Mouse (Mus musculus) A20 (cell line): Measurements from ENCODE around the gene Efr3b.
A peak's percentile ranks its signal among the peaks of the same experiment; 100 is the strongest.

ENCODE experiments used
- DNase-seq: peaks from one replicate; pipeline ENCODE4 v3.0.0-alpha.2; 2011; ENCODE audit warnings: low read depth, low spot score

Gene Efr3b

DNA sequence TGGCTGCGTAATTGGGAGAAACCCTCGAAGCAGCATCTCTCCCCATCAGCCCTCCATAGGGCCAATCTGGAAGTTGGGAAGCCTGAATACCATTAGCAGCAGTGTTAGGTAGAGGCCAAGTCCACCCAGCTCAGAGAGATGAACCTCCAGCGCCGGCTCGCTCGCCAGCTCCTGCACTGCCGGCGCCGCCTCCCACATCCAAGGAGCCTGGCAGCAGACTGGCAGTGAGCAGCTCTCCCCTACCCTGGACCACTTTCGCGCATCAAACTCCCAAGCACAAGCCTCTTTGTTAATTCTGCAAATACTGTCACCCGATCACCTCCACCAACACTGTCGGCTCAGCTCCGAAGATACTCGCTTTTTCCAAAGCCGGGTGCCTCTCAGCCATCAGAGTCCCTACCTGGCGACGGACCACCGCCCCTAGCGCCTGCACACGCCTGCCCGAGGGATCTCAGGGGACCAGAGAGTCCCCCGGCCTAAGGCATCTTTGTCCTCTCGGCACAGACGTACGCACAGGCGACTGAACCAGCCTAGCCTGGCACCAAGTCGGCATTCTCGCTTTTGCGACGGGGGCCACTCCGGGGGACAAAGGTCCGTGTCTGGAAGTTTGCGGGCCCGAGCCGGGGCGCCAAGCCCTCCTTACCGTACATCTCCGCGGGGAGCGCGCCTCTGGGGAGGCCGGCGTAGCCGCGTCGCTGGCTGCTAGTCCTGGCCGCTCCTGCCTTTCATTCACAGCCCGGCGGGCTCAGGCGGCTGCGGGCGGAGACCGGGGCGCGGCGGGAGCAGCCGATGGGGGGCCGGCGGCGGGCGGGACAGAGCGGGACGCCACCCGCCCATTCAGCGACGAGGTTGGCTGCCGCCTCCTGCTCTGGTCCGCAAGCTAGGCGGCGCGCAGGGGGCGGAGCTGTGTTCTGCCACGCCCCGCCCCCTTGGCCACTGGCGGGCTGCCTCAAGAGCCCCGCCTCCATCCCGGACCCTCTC, at the start of gene Efr3b:
Gene Efr3b, minus strand, starts transcription at position 855 of the 981 bp plus-strand sequence.
- peak; percentile 89 for DNase-seq

DNA sequence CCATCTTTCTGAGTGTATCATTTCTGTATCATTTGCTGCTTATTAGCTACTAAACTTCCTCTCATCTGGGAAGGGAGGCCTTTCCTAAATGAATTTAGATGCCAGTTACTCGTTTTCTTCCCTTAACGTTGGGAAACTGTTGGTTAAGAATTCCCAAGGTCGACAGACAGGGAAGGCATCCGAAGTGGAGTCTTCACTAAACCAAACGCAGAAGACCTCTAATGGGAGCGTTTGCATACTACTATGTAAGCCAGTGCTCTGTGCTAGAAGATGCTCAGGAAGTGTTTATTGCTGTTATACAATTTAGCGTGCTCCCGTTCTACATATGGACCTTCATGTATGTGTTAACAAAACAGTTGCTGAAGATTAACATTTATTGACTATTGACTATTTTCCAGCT, 44.7 kb upstream of the Efr3b start:
- peak; percentile 17 for DNase-seq

DNA sequence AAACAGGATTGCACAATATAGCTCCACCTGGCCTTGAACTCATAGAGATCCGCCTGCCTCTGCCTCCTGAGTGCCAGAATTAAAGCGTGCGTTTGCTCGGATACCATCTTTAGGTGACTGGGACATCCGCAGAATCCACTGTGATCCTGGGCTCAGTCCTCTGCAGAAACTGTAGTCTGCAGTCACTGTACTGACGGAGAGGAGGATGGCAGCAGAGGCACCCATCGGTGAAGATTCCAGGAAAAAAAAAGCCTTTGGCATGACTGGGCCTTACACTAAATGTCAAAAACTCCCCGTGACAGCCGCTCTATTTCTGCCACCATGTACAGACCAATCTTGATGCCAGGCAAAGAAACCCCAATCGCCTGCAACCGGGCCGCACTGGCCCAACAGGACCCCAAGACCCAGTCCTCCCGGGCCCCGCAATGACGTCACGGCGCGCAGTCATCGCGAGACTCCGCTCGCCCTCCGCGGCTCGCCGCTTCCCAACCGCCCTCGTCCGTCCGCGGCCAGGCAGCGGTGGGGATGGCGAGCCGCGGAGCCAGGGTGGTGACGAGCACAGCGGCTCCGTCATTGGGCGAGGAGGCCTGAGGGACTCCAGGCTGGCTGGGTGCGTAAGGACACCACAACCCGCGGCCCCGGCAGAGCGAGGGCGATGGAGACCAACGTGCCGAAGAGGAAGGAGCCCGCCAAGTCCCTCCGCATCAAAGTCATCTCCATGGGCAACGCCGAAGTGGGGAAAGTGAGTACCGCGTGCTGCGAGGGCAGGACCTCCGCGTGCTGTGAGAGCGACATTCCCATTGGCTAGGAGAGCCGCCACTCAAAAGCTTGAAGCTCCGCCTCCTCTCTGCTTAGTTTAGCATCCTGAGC, 43.7 kb upstream of the Efr3b start, which contains the start of gene Dnajc27:
Gene Dnajc27, plus strand, starts transcription at position 452 of the 870 bp plus-strand sequence.
- DNase-seq: peak; percentile 98

DNA sequence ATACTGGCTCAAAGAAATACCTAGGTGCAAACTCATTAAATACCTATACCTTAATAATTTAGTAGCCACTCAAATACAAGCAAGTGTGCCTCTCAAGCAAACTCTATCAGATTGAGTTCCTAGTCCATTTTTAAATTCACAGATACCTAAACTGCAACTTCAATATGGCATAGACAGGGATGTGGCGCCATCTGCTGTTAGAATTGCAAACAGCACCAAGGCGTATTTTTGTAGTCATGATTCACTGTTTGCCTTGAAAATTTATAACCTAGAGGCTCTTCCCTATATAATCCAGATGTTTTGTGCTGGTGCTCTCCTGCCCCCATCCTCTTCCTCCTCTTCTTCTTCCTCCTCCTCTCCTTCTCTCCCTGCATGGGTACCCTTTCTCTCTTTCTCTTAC, 41.6 kb upstream of the Efr3b start:
- peak; percentile 73 for DNase-seq

DNA sequence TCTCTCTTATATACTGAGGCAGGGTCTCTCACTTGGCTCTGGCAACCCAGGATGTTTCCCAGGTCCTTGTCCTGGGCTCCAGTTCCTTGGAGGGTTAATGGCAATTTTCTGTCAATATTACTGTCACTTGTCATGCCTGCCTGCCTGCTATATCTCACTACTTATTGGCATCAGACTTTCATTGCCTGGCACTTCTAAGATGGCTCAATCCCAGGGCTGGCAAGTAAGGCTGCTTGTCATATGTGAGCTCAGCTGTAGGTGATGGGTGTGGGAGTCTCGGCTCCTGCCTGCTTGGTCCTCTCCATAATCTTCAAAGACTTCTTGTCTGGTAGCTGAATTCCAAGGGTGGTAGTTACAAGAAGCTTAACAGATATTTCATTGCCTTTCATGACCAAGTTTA, 39.4 kb upstream of the Efr3b start:
- no peak for DNase-seq

DNA sequence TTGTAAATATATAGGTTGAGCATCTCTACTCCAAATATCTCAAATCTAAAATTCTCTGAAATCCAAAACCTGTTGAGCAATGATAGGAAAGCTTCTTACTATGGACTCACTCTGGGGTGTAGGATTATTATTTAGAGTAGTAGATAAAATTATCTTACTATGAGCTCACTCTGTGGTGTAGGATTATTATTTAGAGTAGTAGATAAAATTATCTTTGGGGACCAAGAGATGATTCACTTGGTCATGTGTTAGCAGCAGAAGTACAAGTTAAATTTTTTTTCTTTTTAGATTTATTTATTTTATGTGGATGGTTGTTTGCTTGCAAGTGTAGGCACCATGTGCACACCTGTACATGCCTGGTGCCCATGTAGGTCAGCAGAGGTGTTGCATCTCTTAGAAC, 37.7 kb upstream of the Efr3b start:
- no peak for DNase-seq

DNA sequence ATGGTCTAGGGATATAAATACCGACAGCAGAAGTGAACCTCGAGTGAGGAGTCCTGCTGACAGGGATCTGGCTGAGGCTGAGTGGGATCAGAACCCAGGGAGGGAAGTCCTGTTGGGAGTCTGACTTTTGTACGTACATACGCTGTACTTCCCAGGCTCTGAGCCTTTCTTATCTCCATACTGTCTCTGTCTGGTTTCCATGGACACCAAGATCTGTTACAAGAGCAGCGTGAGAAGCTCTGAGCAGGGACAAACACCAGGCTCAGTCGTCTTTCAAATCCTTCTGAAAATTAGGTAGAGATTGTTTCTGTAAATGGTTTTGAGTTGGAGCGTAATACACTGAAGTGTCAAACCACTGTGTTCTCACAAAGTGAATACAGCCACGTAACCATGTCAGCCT, 36.7 kb upstream of the Efr3b start:
- no peak for DNase-seq

DNA sequence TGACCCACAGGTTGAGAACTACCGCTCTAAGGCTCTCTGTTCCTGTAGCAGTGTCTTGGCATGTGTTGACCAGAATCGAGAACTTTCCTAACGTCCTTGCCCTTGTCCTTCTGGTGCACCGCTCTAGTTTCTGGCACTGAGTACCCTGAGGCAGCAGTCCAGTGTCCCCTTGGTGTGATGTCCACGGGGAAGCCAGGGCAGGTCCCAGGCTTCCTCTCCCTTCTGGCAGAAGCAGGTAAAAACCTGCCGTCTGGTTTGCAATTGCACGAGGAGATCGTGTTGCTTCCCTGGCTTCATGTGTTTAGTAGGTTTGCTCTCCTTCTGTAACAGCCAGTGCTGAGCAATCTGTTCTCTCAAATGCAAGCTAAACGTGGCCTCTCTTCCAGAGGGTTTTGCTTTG, 33.0 kb upstream of the Efr3b start:
- DNase-seq: no peak

DNA sequence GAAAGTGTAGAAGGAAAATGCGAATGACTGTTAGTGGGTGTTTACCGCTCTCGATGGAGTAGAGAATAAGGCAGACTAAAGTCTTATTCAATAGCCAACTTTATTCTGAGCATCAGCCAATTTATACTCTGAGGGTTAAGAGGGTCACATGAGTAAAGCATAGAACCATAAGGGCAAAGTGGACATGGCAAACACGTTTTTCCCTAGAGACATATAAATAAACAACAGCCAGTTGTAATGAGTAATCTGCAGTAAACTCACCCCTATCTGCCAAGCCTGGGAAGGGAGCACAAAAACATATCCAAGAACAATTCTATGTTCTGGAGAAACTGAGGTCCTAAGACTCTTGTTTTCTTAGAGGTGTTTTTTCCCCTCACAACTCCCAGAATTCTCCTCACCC, 29.8 kb upstream of the Efr3b start:
- DNase-seq: no peak

DNA sequence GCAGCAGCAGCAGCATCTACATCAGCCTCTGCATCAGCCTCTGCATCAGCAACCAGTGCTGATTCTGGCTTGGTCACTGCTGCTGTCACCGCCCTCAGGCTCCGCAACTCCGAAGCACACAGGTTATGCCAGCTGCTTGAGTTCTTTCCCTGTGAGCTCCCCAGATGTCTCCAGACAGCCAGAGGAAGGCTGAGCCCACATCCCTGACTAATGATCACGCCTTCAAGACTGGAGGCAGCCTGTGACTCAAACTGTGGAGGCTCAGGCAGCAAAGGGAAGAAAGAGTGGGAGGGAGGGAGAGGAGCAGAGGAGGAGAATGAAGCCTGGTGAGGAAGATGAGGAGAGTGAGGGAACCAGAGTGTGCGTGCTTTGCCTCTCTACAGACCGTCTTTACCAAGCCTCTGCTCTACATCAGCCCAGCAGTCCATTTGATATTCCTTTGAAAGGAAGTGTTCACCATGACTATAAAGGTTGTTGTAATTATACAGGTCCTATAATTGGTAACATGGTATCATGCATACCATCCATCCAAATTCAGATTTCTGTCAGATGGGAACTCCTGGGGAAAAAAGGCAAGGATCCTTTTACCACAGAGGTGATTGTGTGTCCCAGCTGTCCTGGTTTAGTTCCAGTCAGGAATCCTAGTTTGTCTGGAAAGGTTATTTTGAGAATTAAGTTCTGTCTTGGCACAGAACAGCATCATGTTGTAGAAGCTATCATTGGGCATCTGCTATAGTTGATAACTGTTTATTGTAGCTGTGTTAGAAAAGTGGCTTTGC, 28.2 kb upstream of the Efr3b start:
- DNase-seq: no peak

DNA sequence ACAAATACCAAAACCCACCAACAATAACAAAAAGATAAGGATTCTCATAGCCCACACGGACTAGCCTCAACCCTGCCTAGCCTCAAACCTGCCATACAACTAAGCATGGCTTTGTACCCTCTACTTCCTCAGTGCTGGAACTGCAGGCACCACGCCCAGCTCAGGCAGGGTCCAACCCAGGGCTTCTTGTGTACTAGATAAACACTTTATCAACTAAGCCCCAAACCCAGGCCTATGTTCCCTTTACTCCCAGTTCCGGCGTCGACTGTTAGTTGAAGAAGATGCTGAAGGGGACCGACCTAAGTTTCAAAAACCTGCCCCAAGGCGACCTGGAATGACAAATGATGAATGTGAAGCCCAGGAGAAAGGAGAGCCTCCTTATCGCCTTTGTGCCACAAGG, 27.2 kb upstream of the Efr3b start:
- DNase-seq: no peak

DNA sequence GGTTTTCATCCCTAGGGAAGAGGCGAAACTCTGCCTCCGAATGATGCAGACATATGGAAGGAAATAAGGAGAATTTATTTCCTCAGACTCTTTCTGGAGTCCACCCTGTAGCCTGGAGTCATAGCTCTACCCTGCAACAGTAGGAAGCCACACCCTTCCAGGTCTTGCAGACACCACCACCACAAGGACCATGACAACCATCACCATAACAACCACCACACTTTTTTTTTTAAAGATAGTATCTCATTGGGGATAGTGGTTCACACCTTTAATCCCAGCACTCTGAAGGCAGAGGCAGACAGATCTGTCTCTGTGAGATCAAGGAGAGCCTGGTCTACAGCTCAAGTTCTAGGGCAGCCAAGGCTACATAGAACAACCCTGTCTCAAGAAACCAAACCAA, 26.8 kb upstream of the Efr3b start:
- no peak for DNase-seq

DNA sequence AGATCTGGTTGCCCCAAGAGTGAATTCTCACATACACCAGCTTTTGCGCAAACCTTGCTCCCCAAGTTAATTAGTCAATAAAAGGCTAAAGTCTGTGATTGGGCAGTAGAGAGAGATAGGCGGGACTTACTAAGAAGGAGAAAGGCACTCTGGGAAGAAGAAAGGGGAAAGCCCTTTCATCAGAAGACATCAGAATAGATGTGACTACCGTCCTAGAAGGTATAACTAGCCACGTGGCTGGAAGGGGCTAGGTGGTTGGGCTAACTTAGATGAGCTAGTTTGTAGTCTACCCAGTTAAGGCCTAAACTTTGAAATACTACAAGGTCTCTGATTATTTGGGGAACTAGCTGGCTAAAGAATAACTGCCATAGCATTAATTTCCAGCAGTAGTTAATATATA, 21.0 kb upstream of the Efr3b start:
- no peak for DNase-seq

DNA sequence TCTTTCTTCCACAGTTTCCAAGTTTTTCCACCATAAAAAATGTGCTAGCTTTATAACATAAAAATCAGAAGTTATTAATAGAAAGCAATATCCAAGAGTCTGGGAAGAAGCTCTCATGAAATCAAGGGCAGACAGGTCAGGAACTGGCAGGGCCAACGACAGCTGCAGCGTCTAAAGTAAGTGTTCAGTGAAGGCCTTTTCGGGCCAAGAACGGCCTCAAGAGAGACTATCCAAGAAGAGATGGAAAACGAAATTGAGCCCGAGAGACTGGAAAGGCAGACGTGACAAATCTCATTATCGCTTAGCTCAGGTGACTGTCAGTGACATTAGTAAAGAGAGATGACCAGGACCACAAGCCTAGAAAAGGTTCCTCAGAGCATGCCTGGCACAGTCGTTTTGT, 19.6 kb upstream of the Efr3b start:
- no peak for DNase-seq

DNA sequence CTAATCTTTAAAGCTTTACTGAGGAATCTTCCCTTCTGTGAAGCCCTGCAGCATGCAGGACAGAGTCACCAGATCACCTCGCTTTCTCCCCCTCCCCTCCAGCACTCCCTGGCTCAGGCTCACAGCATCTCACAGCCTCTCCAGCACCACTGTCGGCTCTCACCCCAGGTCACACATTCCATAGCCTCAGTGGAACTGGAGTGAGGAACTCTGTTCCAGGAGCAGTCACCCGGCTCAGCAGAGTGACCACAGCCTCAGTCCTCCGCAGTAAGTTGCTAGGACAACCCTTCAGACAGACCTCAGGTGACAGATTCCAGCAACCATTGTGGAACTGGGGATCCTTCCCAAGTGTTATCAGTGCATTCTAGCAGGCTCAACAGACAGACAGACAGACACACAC, 16.1 kb upstream of the Efr3b start:
- no peak for DNase-seq

DNA sequence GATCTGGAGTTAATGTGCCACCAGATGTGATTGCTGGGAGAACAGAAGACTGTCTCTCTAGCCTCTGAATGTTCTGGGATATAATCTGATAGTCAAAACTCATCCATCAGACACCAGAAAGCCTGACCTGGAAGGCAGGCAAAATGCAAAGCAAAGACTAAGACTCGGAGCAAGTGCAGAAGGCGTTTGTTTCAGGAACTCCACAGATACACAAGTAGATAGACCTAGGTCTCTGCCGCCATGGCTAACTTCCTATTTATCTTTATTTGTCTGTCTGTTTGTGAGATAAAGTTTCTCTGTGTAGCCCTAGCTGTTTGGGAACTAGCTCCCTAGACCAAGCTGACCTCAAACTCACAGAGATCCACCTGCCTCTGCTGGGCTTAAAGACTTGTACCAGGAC, 14.9 kb upstream of the Efr3b start:
- no peak for DNase-seq

DNA sequence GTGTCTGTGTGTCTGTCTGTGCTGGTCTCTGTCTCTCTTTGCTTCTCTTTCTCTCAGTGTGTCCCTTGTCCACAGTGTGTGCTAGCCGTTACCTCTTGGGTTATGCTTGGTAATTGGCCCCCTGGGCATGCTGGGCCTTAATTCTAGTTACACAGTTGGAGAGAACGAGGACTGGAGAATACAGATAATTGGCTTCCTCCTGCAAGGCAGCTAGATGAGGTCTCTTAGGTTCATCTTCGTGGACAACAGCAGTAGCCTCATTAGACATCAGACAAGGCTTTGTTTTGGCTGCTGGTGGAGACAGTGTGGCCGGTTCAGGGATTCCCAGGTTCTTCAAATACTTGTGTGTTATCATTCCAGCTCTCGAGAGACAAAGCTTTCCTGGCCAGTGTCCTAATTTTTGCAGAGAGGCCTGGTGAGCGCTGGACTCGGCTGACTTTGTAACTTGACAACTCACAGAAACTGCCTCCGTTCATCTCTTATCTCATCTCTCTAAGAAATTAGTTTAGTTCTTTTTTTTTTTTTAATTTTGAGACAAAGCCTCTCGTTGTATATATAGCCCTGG, 12.2 kb upstream of the Efr3b start:
- DNase-seq: no peak

DNA sequence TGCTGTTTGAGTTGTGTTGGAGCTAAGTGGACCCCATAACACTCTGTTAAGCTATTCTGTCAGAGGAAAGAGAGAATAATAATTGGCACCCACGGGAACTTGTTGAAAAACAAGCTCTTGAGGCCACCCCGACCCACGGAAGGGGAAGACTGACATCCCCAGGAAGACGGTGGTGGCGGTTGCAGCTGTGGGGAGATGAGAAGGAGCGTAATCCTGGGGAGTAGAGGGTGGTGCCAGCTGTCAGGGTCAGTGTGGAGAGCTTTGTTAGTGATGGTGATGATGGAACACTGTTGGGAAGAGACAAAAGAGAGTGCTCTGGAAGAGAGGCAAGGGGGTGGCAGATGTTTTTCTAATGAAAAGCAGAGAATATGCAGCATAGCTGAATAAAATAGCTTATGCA, 9.3 kb upstream of the Efr3b start:
- DNase-seq: no peak

DNA sequence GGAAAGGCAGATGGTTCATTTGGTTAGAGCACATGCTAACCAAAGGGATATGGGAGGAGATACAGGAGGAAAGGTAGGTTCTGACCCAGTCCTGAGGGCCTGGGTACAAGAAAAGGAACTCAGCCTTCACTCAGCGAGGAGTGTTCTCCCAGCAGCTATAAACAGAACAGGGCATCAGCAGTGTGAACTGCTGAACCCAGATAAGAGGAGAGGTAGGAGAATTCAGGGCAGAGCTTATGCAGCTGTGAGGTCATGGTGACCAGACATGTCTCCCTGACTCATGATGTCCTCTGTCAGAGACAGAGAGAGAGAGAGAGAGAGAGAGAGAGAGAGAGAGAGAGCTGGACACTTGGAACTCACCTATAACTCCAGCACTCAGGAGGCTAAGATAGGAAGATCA, 7.3 kb upstream of the Efr3b start:
- no peak for DNase-seq

DNA sequence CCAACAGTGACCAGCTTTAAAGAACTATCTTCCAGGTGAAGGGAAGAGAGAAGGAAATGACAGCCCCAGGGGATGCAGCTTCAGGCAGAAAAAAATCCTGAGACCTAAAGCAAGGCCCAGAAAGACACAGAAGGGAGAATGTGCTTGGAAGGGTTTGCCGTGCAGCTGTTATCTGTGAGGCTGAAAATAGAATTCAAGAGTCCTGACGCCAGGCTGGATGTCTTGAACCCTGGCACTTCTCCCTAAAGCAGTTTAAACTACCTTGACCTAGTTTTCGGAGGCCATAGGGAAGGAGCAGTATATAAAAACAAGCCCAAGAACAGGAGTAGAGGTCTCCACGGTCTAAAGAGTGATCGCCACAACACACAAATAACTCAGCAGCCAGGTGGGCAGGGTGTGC, 3.7 kb upstream of the Efr3b start:
- DNase-seq: no peak

DNA sequence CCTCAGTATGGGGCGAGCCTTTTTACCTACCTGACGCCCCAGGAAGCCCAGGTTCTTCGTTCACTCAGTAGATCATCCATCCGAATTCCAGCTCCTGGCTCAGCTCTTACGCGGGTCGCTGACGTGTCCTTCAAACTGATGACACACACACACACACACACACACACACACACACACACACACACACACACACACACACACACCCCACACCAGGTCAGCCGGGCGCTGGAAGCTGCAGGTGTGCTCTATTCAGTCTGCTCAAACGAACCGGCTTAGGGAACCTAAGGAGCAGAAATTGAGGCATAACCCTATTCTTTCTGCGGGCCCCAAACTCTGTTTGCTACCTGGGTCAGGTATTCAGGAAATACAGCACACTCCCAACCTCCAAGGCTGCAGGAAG, 331 bp upstream of the Efr3b start:
- no peak for DNase-seq
